Mouse (Mus musculus) G1E (cell line): ENCODE results near the gene Galnt2.

Experiments
- CTCF ChIP-seq: IDR thresholded peaks from 2 replicates; pipeline ENCODE4 v1.5.1; 2012; ENCODE audit warnings: low read depth, low read length, inconsistent platforms, mixed read lengths
- GATA1 ChIP-seq: IDR thresholded peaks from 2 replicates; pipeline ENCODE4 v1.6.1; 2012; ENCODE audit warnings: borderline replicate concordance, low read length, inconsistent platforms, mixed read lengths

- TF ChIP-seq CTCF (no peak), GATA1 (no peak)
These were observed 75.4 kb downstream of the Galnt2 start for GRCm38 (mm10) chr8:124306574-124306973.
